Mouse (Mus musculus) heart, postnatal 0 days (tissue): Measurements from ENCODE around the gene Plagl2.

Source experiments
- CTCF ChIP-seq: IDR thresholded peaks from 2 replicates; pipeline ENCODE4 v1.5.1; 2016; ENCODE audit warnings: antibody characterized with exemption, control low read depth, low read depth
- EP300 ChIP-seq: IDR thresholded peaks from 2 replicates; pipeline ENCODE4 v1.6.1; 2016; ENCODE audit warnings: antibody characterized with exemption, low read depth

GRCm38 (mm10) chr2:153215421-153215820, 25.8 kb downstream of the Plagl2 start:
- TF ChIP-seq CTCF (no peak), EP300 (no peak)
